Mouse (Mus musculus) heart, adult 2 months (tissue): ENCODE measurements around the gene Amer2.

Experiments
- CTCF ChIP-seq: fragments of 200-600 bp; IDR thresholded peaks from 2 replicates; pipeline ENCODE4 v1.8.1; 2022; ENCODE audit warnings: antibody characterized with exemption, mild to moderate bottlenecking, moderate library complexity
- EP300 ChIP-seq: fragments of 200-500 bp; IDR thresholded peaks from 2 replicates; pipeline ENCODE4 v1.6.1; 2011; ENCODE audit warnings: low read depth, low read length, control low read depth; ENCODE audit not compliant: insufficient read depth
- POLR2A ChIP-seq: fragments of 200-500 bp; IDR thresholded peaks from 2 replicates; pipeline ENCODE4 v1.6.1; 2011; ENCODE audit warnings: mild to moderate bottlenecking, low read depth, low read length, control low read depth; ENCODE audit not compliant: insufficient read depth

DNA sequence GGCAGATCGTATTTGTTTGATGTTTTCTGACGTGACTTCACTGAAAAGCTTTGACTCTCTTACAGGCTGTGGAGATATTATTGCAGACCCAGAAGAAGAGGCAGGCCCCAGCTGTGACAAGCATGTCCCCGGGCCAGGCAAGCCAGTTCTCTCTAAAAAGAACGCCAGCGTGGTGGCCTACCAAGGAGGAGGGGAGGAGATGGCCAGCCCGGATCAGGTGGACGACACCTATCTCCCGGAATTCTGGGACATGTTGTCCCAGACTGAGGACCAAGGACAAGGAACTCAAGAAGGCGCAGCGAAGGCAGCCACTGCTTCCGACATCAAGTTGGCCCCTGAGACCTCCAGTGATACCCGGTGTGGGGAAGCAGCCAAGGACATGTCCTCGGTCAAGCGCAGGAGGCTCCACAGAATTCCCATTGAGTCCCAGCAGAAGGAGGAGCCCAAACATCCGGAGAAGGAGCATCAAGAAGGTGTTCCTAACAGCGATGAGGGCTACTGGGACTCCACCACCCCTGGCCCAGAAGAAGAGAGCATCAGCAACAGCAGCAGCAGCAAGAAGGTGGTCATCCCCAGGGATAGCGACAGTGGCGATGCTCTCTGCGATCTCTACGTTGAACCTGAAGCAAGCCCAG lies 6.4 kb downstream of the Amer2 start:
- no peak for TF ChIP-seq POLR2A
- TF ChIP-seq EP300 = no peak
- TF ChIP-seq CTCF = no peak
